Mouse (Mus musculus): ENCODE measurements at regions not wholly inside any gene's neighbourhood (a gene's known extent, or its start where the extent isn't known, plus 50 kb on each side); places are given as distances from the start of the nearest gene placed in this dataset.
A peak's percentile ranks its signal among the peaks of the same experiment; 100 is the strongest.

DNA sequence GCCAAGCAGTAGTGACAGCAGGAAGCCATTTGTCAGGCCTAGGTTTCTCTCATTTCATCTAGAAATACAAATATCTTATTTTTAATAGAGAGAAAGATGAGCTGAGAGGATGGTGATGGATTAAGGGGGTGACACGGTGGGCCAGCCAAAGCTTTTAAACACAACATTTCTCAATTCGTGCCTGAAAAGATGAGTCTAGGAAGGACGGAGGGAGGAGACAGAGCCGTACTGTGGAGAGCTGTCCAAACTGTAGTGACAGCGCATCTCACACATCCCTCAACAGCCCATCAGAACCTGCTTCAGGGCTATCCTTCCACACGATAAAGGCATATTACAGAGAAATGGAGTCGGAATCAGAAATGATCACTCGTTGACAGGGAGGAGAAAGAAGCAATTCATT is 848.0 kb downstream of the Slc4a3 start:
- dilution Hi-C loops (cut with MboI; ENCODE audit: extremely low pct_ligation_motif_present, extremely low pct_unique_long_range_greater_than_20kb, low sequenced_read_pairs) (no loop called here), in situ Hi-C loops (cut with MboI; ENCODE audit: low pct_ligation_motif_present, low pct_unique_long_range_greater_than_20kb, low sequenced_read_pairs) (no loop called here)
- no peaks in the 10 kb centered on the region for H3K79me2 ChIP-seq (replicated peaks; ENCODE audit: control insufficient read depth, extremely low read depth, insufficient read depth, poor library complexity, severe bottlenecking)
- no peak for DNase-seq (ENCODE audit: extremely low read depth)
- no peak overlapping the region for H3K4me2 ChIP-seq (ENCODE audit: insufficient read depth, low read depth, poor library complexity, severe bottlenecking)
- H3K4me3 ChIP-seq (replicated peaks in 1 of 3; ENCODE audit: low read depth in 2 of 3, low read length in 2 of 3, poor library complexity in 1 of 3): no peak overlapping the region
- no peak overlapping the region for H3K27ac ChIP-seq (ENCODE audit: insufficient read depth, low read depth)
- H3K9ac ChIP-seq (ENCODE audit: insufficient read depth, low read depth): no peak overlapping the region
- no peaks in the 10 kb centered on the region for H3K27me3 ChIP-seq (replicated peaks)
- TF ChIP-seq GABPA (IDR thresholded peaks at IDR 0.05; ENCODE audit: insufficient replicate concordance, low read depth, low read length) (no peak), POLR2AphosphoS2 (IDR thresholded peaks at IDR 0.05; ENCODE audit: low read depth, low read length) (no peak), NELFE (IDR thresholded peaks at IDR 0.05; ENCODE audit: low read depth, low read length) (no peak), SIN3A (IDR thresholded peaks at IDR 0.05; ENCODE audit: low read length) (no peak), ZNF384 (IDR thresholded peaks at IDR 0.05; ENCODE audit: low read depth, low read length) (no peak), MXI1 (IDR thresholded peaks at IDR 0.05; ENCODE audit: low read depth, low read length) (no peak), TCF12 (IDR thresholded peaks at IDR 0.05; ENCODE audit: low read depth, low read length) (no peak), ZC3H11A (IDR thresholded peaks at IDR 0.05; ENCODE audit: low read depth, low read length) (no peak), USF2 (conservative IDR thresholded peaks at IDR 0.05; ENCODE audit: low read depth, low read length) (no peak), MAX (IDR thresholded peaks at IDR 0.05; ENCODE audit: low read length) (no peak), ZKSCAN1 (IDR thresholded peaks at IDR 0.05; ENCODE audit: borderline replicate concordance, low read depth, low read length) (no peak), CTCF (conservative IDR thresholded peaks at IDR 0.05 in 1 of 2, IDR thresholded peaks at IDR 0.05 in 1 of 2; ENCODE audit: low read depth in 2 of 2, low read length in 2 of 2) (no peak), BHLHE40 (IDR thresholded peaks at IDR 0.05; ENCODE audit: low read depth, low read length) (no peak), JUND (conservative IDR thresholded peaks at IDR 0.05; ENCODE audit: low read depth, low read length) (no peak), HCFC1 (IDR thresholded peaks at IDR 0.05; ENCODE audit: low read depth, low read length) (no peak), IRF4 (IDR thresholded peaks at IDR 0.05; ENCODE audit: low read depth, low read length) (no peak), MYC (IDR thresholded peaks at IDR 0.05; ENCODE audit: low read depth, low read length) (no peak)
- no peaks in the 10 kb centered on the region for H3K36me3 ChIP-seq (replicated peaks in 1 of 2; ENCODE audit: control insufficient read depth in 1 of 2, insufficient read depth in 1 of 2, low read length in 1 of 2)
- peaks cover 0 to 13% of the 10 kb centered on the region in 2 experiments; a peak in 2 of 4 replicates for H3K4me1 ChIP-seq (ENCODE audit: control insufficient read depth in 1 of 2, insufficient read depth in 2 of 2)
- no peaks in the 10 kb centered on the region for H3K9me3 ChIP-seq (replicated peaks; ENCODE audit: low read length)

DNA sequence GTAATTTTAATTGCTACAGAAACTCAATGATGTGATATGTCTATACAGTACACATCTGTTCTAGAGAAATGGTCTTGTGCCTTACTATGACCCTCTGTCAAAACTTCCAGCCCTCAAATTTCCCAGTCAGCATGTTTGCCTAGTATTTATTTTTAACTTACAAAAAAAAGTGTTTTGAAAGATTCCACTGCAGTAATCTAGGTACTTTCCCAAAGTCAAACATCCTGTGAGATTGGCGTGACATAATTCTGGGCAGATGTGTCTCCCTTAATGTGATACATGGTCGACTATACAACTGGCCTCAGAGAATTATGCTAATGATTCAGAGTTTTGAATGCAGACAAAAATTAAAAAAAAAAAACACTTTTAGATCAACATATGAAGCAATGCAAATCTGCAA is 856.8 kb downstream of the Slc4a3 start:
- H3K27me3 ChIP-seq (replicated peaks): no peaks in the 10 kb centered on the region
- in situ Hi-C loops (cut with MboI; ENCODE audit: low pct_ligation_motif_present, low pct_unique_long_range_greater_than_20kb, low sequenced_read_pairs): no loop called here
- DNase-seq (ENCODE audit: extremely low read depth): peak; percentile 57
- TF ChIP-seq HCFC1 (IDR thresholded peaks at IDR 0.05; ENCODE audit: low read depth, low read length) (no peak), ELF1 (IDR thresholded peaks at IDR 0.05; ENCODE audit: low read depth, low read length) (no peak), JUND (conservative IDR thresholded peaks at IDR 0.05; ENCODE audit: low read depth, low read length) (no peak), PAX5 (IDR thresholded peaks at IDR 0.05; ENCODE audit: low read length) (no peak), MEF2A (IDR thresholded peaks at IDR 0.05; ENCODE audit: borderline replicate concordance, low read depth, low read length) (peak; percentile 49; the same call in 1 of the 2 replicates), ETS1 (conservative IDR thresholded peaks at IDR 0.05; ENCODE audit: low read depth, low read length) (peak; percentile 76), CTCF (conservative IDR thresholded peaks at IDR 0.05 in 1 of 2, IDR thresholded peaks at IDR 0.05 in 1 of 2; ENCODE audit: low read depth in 2 of 2, low read length in 2 of 2) (no peak), UBTF (IDR thresholded peaks at IDR 0.05; ENCODE audit: low read depth, low read length) (no peak), CHD1 (IDR thresholded peaks at IDR 0.05; ENCODE audit: low read depth, low read length) (no peak), NELFE (IDR thresholded peaks at IDR 0.05; ENCODE audit: low read depth, low read length) (no peak), JUN (IDR thresholded peaks at IDR 0.05; ENCODE audit: insufficient read depth, low read depth, low read length) (no peak), CHD2 (IDR thresholded peaks at IDR 0.05; ENCODE audit: low read length) (no peak), MAZ (IDR thresholded peaks at IDR 0.05; ENCODE audit: low read depth, low read length) (no peak), POLR2A (IDR thresholded peaks at IDR 0.05; ENCODE audit: low read depth, low read length) (no peak), ZNF384 (IDR thresholded peaks at IDR 0.05; ENCODE audit: low read depth, low read length) (peak; percentile 85), GABPA (IDR thresholded peaks at IDR 0.05; ENCODE audit: insufficient replicate concordance, low read depth, low read length) (no peak), MYC (IDR thresholded peaks at IDR 0.05; ENCODE audit: low read depth, low read length) (no peak), ZC3H11A (IDR thresholded peaks at IDR 0.05; ENCODE audit: low read depth, low read length) (no peak), RAD21 (IDR thresholded peaks at IDR 0.05; ENCODE audit: low read depth, low read length) (no peak), ZMIZ1 (IDR thresholded peaks at IDR 0.05; ENCODE audit: low read depth, low read length) (no peak), ZKSCAN1 (IDR thresholded peaks at IDR 0.05; ENCODE audit: borderline replicate concordance, low read depth, low read length) (no peak), MAFK (IDR thresholded peaks at IDR 0.05; ENCODE audit: insufficient replicate concordance, low read length) (peak; percentile 46; the same call in 1 of the 2 replicates), NRF1 (IDR thresholded peaks at IDR 0.05; ENCODE audit: low read depth, low read length) (no peak), SIN3A (IDR thresholded peaks at IDR 0.05; ENCODE audit: low read length) (no peak), SMC3 (IDR thresholded peaks at IDR 0.05; ENCODE audit: low read depth, low read length) (no peak)

More for the DNA sequence above, 856.8 kb downstream of the Slc4a3 start:
- Histone ChIP-seq H3K4me3 (replicated peaks in 1 of 3; ENCODE audit: low read depth in 2 of 3, low read length in 2 of 3, poor library complexity in 1 of 3) (no peak overlapping the region), H3K4me1 (ENCODE audit: control insufficient read depth in 1 of 2, insufficient read depth in 2 of 2) (peaks cover 0 to 32% of the 10 kb centered on the region in 2 experiments; a peak in 2 of 4 replicates), H3K9ac (ENCODE audit: insufficient read depth, low read depth) (no peak overlapping the region), H3K27ac (ENCODE audit: insufficient read depth, low read depth) (no peak overlapping the region), H3K36me3 (replicated peaks in 1 of 2; ENCODE audit: control insufficient read depth in 1 of 2, insufficient read depth in 1 of 2, low read length in 1 of 2) (no peaks in the 10 kb centered on the region), H3K9me3 (replicated peaks; ENCODE audit: low read length) (no peaks in the 10 kb centered on the region), H3K79me2 (replicated peaks; ENCODE audit: control insufficient read depth, extremely low read depth, insufficient read depth, poor library complexity, severe bottlenecking) (no peaks in the 10 kb centered on the region), H3K4me2 (ENCODE audit: insufficient read depth, low read depth, poor library complexity, severe bottlenecking) (no peak overlapping the region)
- dilution Hi-C loops (cut with MboI; ENCODE audit: extremely low pct_ligation_motif_present, extremely low pct_unique_long_range_greater_than_20kb, low sequenced_read_pairs): no loop called here

Data from CH12.LX (cell line).